Mouse (Mus musculus) kidney, postnatal 0 days (tissue): Measurements from ENCODE around the gene Anapc7. TPM values are rescaled to one million over a fixed set of nuclear protein-coding genes. Genes with fewer than 3 reads are reported as not detected.

Experiments
- ATAC-seq: fragments of 200-750 bp; cut with Nextera tagmentation; replicated peaks from 2 replicates; pipeline ENCODE4 v1.8.0; 2017; ENCODE audit warnings: low read depth, moderate number of reproducible peaks, moderate TSS enrichment, moderate library complexity; ENCODE audit not compliant: low FRiP score
- DNase-seq: peaks from one replicate; pipeline ENCODE4 v3.0.0-alpha.2; 2016; ENCODE audit warnings: low spot score
- H3K27ac ChIP-seq: fragments of 300-500 bp; sonication (generic); 2 replicates; pipeline ENCODE4 v1.5.1; 2014; ENCODE audit warnings: mild to moderate bottlenecking
- H3K27me3 ChIP-seq: fragments of 300-500 bp; sonication (generic); 2 replicates; pipeline ENCODE4 v1.6.1; 2014; ENCODE audit warnings: low read length, mixed read lengths; ENCODE audit not compliant: insufficient read depth
- H3K36me3 ChIP-seq: fragments of 300-500 bp; sonication (generic); 2 replicates; pipeline ENCODE4 v1.6.1; 2014; ENCODE audit warnings: low read length, mixed read lengths; ENCODE audit not compliant: insufficient read depth
- H3K4me1 ChIP-seq: fragments of 300-500 bp; sonication (generic); replicated peaks from 2 replicates; pipeline ENCODE4 v1.6.1; 2014; ENCODE audit warnings: antibody characterized with exemption, low read length, mixed read lengths; ENCODE audit not compliant: insufficient read depth
- H3K4me2 ChIP-seq: fragments of 300-500 bp; sonication (generic); 2 replicates; pipeline ENCODE4 v1.6.1; 2014; ENCODE audit warnings: mild to moderate bottlenecking, low read length, moderate library complexity, mixed read lengths
- H3K4me3 ChIP-seq: fragments of 300-500 bp; sonication (generic); replicated peaks from 2 replicates; pipeline ENCODE4 v1.5.1; 2014; ENCODE audit warnings: low read depth, low read length
- H3K9ac ChIP-seq: fragments of 300-500 bp; sonication (generic); 2 replicates; pipeline ENCODE4 v1.6.1; 2014; ENCODE audit warnings: low read depth, low read length
- H3K9me3 ChIP-seq: fragments of 300-500 bp; sonication (generic); replicated peaks from 2 replicates; pipeline ENCODE4 v1.6.1; 2016; ENCODE audit warnings: low read length, inconsistent platforms, mixed read lengths
- CTCF ChIP-seq: IDR thresholded peaks from 2 replicates; pipeline ENCODE4 v1.5.1; 2016; ENCODE audit warnings: antibody characterized with exemption, low read depth, mild to moderate bottlenecking, moderate library complexity
- WGBS: fragments of 180-500 bp; shearing (Covaris S2); extraction: QIAGEN DNeasy Blood & Tissue Kit; methylation state at CpG from one replicate; pipeline ENCODE4 v1.1.7; 2014; 5-methylcytosine and 5-hydroxymethylcytosine counted together
- polyA plus RNA-seq: library from polyadenylated mRNA; unstranded; fragments of >200 nt; fragmentation: Nextera tagmentation; extraction: Ambion mirVana; gene quantifications from 2 replicates; pipeline ENCODE4 v1.2.1, GENCODE M21; 2015

Anapc7 gene
- polyA plus RNA-seq, 1 experiment from 2014 or later, result 37.5 TPM

GRCm38 (mm10) chr5:122493035-122493434, 71.5 kb downstream of the Anapc7 start:
- DNase-seq (no peak), ATAC-seq (no peak)
- Histone ChIP-seq H3K4me3 (no peak overlapping the region), H3K9me3 (no peaks in the 10 kb centered on the region), H3K4me2 (no peak overlapping the region), H3K27ac (no peak overlapping the region), H3K4me1 (peaks cover 4% of the 10 kb centered on the region; the same call in 1 of the 2 replicates), H3K9ac (no peak overlapping the region), H3K36me3 (peaks cover 31% of the 10 kb centered on the region; the same call in 1 of the 2 replicates), H3K27me3 (no peaks in the 10 kb centered on the region)
- WGBS, result 70% methylated on average over 2 of the region's 2 CpGs
- TF ChIP-seq CTCF, result no peak

GRCm38 (mm10) chr5:122494449-122494848, 73.0 kb downstream of the Anapc7 start:
- Histone ChIP-seq H3K9ac (no peak overlapping the region), H3K36me3 (peaks cover 22% of the 10 kb centered on the region; the same call in 1 of the 2 replicates), H3K4me1 (peaks cover 6% of the 10 kb centered on the region; the same call in 1 of the 2 replicates), H3K27ac (no peak overlapping the region), H3K4me3 (no peak overlapping the region), H3K4me2 (no peak overlapping the region), H3K27me3 (no peaks in the 10 kb centered on the region), H3K9me3 (no peaks in the 10 kb centered on the region)
- WGBS, result 40% methylated on average over 1 of the region's 1 CpGs
- TF ChIP-seq CTCF, result no peak
- DNase-seq (no peak), ATAC-seq (no peak)

Other genes starting within 250 kb of the Anapc7 start
- gene Hvcn1, start 214.9 kb upstream of the Anapc7 start, polyA plus RNA-seq, result 12.2 and 13.5 TPM in 2 replicates
- 5.2 and 6.6 TPM in 2 replicates for gene Tctn1, start 157.2 kb upstream of the Anapc7 start, polyA plus RNA-seq
- 10.4 and 12.1 TPM in 2 replicates for gene Pptc7, start 137.3 kb upstream of the Anapc7 start, polyA plus RNA-seq
- gene Rad9b, start 67.5 kb upstream of the Anapc7 start, polyA plus RNA-seq, result 11.3 and 11.8 TPM in 2 replicates
- gene Vps29, start 67.3 kb upstream of the Anapc7 start, polyA plus RNA-seq, result 295 and 301 TPM in 2 replicates
- 64.4 and 64.5 TPM in 2 replicates for gene Gpn3, start 49.8 kb upstream of the Anapc7 start, polyA plus RNA-seq
- gene Fam216a, start 49.3 kb upstream of the Anapc7 start, polyA plus RNA-seq, result 55.7 and 61.0 TPM in 2 replicates
- gene Arpc3, start 29.8 kb upstream of the Anapc7 start, polyA plus RNA-seq, result 136 and 141 TPM in 2 replicates
- 37.8 and 38.5 TPM in 2 replicates for gene Atp2a2, start 80.5 kb downstream of the Anapc7 start, polyA plus RNA-seq
- gene Ift81, start 192.8 kb downstream of the Anapc7 start, polyA plus RNA-seq, result 37.1 and 39.1 TPM in 2 replicates
- gene P2rx7, start 222.2 kb downstream of the Anapc7 start, polyA plus RNA-seq, result 1.4 and 2.3 TPM in 2 replicates